Mouse (Mus musculus) urinary bladder, adult 2 months (tissue): ENCODE data around the gene Stxbp3. TPM values are rescaled to one million over a fixed set of nuclear protein-coding genes. Genes with fewer than 3 reads are reported as not detected.

Experiments used
- DNase-seq: peaks from one replicate; pipeline ENCODE4 v3.0.0; 2022; ENCODE audit warnings: low spot score
- polyA plus RNA-seq: library from polyadenylated mRNA; depleted of rRNA; stranded (reverse); fragments of >200 nt; gene quantifications from 2 replicates; pipeline ENCODE4 v1.2.3, GENCODE M21; 2012

Stxbp3 gene
- polyA plus RNA-seq, 1 experiment, result 49.4 TPM

DNA sequence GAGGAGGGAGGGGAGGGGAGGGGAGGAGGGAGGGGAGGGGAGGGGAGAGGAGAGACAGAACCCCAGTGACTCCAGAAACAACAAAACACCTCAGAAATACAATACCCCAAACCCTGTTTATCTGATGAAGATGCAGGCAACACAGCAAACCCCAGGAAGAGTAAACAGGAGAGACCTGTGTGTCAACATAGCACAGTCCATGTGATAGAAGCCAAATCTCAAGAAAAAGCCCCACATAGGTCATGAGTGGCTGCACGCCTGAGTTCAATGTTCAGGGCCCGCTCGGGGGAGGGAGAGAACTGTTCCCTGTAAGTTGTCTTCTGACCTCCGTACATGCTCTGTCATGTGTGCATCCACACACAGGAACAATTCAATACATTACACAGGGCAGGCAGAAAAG is 43.9 kb downstream of the Stxbp3 start:
- no peak for DNase-seq

- DNase-seq, result no peak
Observed at GRCm38 (mm10) chr3:108795554-108796299, 44.6 kb downstream of the Stxbp3 start.

DNA sequence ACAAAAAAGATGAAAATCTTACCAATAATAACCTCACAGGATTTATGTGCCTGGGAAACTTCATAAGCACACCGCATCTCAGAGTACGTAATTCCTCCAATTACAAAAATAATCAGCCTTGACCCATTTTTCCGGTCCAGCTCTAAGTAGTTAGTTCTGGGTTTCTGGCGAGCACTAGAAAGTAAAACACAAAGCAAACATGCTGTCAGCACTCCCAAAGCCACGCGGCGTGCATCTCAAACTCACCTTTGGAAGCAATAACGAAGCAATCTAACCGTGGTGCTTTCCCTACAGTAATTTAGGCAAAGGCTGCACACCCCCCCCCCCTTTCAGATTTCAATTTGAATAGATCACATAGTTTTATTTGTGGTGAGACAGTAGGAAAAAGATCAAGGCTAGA is 45.5 kb downstream of the Stxbp3 start:
- DNase-seq, result no peak

GRCm38 (mm10) chr3:108792420-108792819 is 47.9 kb downstream of the Stxbp3 start:
- DNase-seq, result no peak

DNA sequence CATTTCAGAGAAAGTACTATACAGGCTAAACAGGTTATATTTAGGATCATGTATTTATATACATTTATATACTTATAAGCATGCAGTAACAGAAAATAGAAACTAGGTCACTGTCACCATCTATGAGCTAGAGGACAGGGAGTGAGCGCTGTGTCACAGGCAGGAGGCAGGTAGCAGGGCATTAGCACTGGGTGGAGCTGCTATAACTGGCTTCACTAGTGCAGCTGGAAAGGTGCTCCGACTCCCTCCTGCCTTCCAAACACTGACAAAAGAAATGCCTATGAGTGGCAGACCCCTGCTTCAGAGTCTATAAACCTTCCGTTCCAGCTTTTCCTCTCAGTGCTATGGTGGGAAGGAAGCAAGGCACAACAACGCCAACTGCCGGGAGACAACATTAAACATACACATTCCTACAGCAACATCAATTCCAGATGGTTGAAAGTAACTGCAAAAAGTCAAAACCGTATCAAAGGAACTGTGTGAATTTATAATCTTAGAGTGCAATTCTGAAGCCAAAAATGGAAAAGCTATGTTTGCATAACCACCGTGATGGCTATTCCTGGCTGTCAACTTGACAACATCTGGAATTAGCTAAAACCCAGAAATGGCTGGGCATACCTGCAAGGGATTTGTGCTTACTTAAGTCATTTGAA is 49.1 kb downstream of the Stxbp3 start:
- no peak for DNase-seq

- DNase-seq, result no peak
Observed at GRCm38 (mm10) chr3:108790499-108790898, 49.8 kb downstream of the Stxbp3 start.

- no peak for DNase-seq
Observed at GRCm38 (mm10) chr3:108789299-108789698, 51.0 kb downstream of the Stxbp3 start.

- DNase-seq, result no peak
Observed at GRCm38 (mm10) chr3:108788455-108788794, 51.9 kb downstream of the Stxbp3 start.

GRCm38 (mm10) chr3:108787754-108788454 is 52.4 kb downstream of the Stxbp3 start:
- DNase-seq, result no peak

DNA sequence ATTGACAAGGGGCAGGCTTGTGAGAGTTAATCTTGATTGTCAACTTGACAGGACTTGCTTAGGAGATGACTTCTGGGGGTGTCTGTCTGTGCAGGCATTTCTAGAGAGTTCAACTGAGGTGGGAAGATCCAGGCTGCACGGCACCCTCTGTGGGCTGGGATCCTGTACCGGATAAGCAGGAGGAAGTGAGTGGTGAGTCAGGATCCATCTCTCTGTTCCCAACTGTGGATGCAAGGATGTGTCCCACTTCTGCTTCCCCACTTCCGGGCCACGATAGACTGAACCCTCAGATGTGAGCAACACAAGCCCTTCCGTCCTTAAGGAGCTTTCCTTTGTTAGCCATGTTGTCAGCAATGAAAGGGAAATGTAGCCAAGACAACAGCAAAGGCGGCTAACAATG is 53.8 kb downstream of the Stxbp3 start:
- no peak for DNase-seq

GRCm38 (mm10) chr3:108782364-108782895 is 57.9 kb downstream of the Stxbp3 start:
- DNase-seq, result no peak

DNA sequence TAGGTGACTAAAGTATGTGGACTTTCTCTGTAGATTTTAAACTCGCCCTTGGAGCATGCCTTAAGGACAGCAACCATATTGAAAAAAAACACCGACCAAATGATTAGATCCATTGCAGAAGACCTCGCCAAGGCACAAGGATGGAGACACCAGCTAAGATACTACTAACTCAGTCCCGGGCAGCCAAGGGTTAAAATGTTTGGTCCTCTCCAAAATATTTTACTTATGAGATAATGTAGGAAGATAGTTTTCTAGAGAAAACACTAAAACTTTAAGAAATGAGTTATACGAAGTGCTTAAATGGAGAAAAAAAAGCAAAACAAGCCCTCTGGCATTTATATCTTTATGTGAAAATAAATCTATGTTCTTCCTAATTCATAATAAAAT is 58.4 kb downstream of the Stxbp3 start:
- DNase-seq, result no peak

- DNase-seq, result no peak
Observed at GRCm38 (mm10) chr3:108781238-108781883, 59.0 kb downstream of the Stxbp3 start.

GRCm38 (mm10) chr3:108778761-108779540 is 61.4 kb downstream of the Stxbp3 start:
- DNase-seq, result no peak

DNA sequence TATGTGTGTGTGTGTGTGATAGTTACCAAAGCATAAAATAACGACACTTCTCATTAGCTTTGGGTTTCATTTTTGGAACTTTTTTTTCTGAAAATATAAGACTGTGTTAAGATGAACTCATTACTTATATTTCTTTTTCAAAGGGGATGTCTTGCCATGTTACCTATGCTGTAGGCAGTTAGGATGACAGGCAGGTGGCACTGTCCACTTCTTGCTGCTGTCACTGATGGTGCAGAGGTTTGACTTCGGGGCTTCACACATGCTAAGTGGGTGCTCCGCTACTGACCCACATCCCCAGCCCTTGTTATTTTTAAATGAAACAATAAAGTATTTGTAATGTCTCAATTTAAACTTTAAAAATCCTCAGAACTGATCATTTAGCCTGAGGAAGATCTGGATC is 67.5 kb downstream of the Stxbp3 start:
- no peak for DNase-seq

DNA sequence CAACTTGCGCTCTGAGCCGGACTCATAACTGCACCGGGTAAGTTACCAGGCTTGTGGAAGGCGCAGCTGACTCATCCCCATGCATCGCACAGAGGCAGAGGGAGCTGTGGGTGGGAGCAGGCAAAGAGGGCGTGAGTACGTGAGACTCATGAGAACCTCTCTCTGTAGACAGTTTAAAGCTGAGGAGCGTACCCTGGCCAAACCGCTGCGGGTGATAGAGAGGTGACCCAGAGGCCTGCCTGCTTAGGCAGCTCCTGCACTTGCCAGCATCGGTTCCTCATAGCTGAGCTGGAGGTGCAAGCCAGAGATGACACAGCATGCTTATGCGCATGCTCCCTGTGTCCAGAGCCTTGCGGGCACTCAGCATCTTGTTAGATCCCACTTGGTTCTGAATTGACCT is 68.1 kb downstream of the Stxbp3 start:
- DNase-seq, result peak; percentile 55

GRCm38 (mm10) chr3:108770725-108771368 is 69.5 kb downstream of the Stxbp3 start:
- DNase-seq, result no peak

- no peak for DNase-seq
Observed at GRCm38 (mm10) chr3:108769547-108769946, 70.8 kb downstream of the Stxbp3 start.

DNA sequence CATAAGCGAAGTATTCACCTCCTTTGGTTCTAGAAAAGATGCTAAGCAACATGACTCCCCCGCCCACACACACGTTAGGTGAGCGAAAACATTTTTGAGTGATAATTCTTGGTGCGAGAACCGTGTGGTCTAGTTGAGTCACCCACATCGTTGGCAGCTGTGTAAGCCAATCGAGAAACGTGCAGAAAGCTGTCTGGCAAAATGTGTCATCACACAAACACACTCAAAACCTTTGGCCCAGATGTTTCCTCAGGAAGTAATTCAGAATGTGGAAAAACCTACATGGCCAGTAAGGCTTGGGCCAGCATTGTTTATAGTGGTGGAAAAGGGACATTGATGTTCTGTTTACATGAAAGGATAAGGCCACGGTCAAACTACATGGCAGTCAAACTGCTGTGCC is 72.9 kb downstream of the Stxbp3 start:
- DNase-seq, result no peak

GRCm38 (mm10) chr3:108766943-108767342 is 73.4 kb downstream of the Stxbp3 start:
- DNase-seq, result no peak

- no peak for DNase-seq
Observed at GRCm38 (mm10) chr3:108765476-108765875, 74.8 kb downstream of the Stxbp3 start.
